Mouse (Mus musculus) urinary bladder, postnatal 4 days (tissue): ENCODE results near the gene Plekhj1.
"Not testable (repeated sequence)": the region's sequence is repeated elsewhere in the genome, so short reads cannot be mapped to it uniquely, and the experiment has no call there.

Experiments
- DNase-seq, 2 experiments: peaks; one replicate each; pipeline ENCODE4 v3.0.0; 2021 to 2022; ENCODE audit warnings: low spot score in 2 of 2

The Plekhj1 gene

GRCm38 (mm10) chr10:80826151-80827062 is 28.0 kb upstream of the Plekhj1 start, which contains the start of gene Oaz1:
Gene Oaz1, plus strand, starts transcription at chr10:80826656.
- DNase-seq = peak; percentile 97 to 98

GRCm38 (mm10) chr10:80824827-80825226 is 26.4 kb upstream of the Plekhj1 start:
- no peak for DNase-seq

GRCm38 (mm10) chr10:80823847-80824643 is 25.6 kb upstream of the Plekhj1 start:
- no peak for DNase-seq

DNA sequence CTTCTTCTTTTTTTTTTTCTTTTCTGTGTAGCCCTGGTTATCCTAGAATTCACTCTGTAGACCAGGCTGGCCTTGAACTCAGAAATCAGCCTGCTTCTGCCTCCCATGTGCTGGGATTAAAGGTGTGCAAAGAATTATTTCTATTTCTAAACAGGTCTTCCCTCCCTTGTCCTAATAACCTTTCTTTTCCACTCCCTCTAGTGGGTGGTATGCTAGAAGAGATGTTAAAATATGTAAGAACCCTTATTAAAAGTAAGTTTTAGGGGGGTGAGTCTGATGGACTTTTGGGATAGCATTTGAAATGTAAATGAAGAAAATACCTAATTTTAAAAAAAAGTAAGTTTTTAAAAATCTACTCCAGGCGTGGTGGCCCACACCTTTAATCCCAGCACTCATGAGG is 24.9 kb upstream of the Plekhj1 start:
- no peak for DNase-seq

- DNase-seq = no peak
Measured at GRCm38 (mm10) chr10:80822528-80822927, 24.1 kb upstream of the Plekhj1 start.

- DNase-seq = no peak
Measured at GRCm38 (mm10) chr10:80821991-80822390, 23.6 kb upstream of the Plekhj1 start.

GRCm38 (mm10) chr10:80819406-80819805 is 21.0 kb upstream of the Plekhj1 start:
- no peak for DNase-seq

GRCm38 (mm10) chr10:80818599-80819281 is 20.3 kb upstream of the Plekhj1 start:
- DNase-seq = no peak

- not testable (repeated sequence) for DNase-seq
Measured at GRCm38 (mm10) chr10:80817955-80818354, 19.5 kb upstream of the Plekhj1 start.

DNA sequence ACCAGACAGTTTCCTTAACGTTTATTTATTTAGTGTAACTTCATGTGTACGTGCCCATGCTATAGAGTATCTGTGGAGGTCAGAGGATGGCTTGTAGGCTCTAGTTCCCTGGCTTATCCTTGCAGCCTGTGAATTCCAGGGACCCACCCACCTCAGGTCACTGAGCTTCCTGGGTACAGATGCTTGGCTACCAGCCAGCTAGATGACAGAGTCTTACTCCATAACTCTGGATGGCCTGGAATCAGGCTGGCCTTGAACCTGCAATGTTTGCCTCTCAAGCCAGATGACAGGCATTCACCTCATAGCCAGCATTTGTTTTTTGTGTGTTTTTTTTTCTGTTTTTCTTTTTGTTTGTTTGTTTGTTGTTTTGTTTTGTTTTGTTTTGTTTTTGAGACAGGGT is 18.7 kb upstream of the Plekhj1 start:
- DNase-seq = no peak

GRCm38 (mm10) chr10:80816303-80816702 is 17.9 kb upstream of the Plekhj1 start:
- not testable (repeated sequence) for DNase-seq

- DNase-seq = no peak
Measured at GRCm38 (mm10) chr10:80814800-80815199, 16.4 kb upstream of the Plekhj1 start.

- no peak for DNase-seq
Measured at GRCm38 (mm10) chr10:80813366-80813765, 14.9 kb upstream of the Plekhj1 start, which contains the start of gene Jsrp1. Gene Jsrp1, minus strand, starts transcription at chr10:80813498.

- DNase-seq = no peak
Measured at GRCm38 (mm10) chr10:80812391-80813041, 14.1 kb upstream of the Plekhj1 start.

GRCm38 (mm10) chr10:80810084-80810483 is 11.7 kb upstream of the Plekhj1 start:
- no peak for DNase-seq

DNA sequence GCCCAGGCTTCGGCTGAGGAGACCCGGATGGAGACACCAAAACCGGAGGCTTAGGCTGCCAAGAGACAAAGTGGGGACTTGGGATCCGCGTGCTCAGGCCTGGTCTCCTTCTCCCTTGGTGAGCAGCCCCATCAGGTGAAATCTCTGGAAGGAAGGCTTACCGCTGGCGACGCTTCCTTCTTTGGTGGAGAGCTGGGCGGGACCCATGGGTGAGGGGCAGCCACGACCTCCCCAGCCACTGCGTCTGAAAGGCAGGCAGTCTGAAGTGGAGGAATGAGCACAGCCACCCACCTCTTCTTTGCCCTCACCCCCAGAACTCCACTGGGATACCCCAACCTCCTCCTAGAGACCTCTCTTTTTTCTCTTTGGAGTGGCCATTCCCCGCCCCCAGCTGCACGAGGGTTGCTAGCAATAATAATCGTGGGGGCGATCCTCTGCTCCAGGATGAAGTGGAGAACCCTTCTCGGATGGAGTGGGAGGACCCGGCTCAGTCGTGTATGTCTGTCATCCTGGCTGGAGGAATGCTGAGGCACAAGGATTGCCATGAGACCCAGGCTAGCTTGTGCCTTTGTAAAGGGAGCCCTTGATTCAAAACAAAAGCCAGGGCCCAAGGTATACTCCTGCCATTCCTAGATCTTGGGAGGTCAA is 10.7 kb upstream of the Plekhj1 start:
- DNase-seq = no peak

DNA sequence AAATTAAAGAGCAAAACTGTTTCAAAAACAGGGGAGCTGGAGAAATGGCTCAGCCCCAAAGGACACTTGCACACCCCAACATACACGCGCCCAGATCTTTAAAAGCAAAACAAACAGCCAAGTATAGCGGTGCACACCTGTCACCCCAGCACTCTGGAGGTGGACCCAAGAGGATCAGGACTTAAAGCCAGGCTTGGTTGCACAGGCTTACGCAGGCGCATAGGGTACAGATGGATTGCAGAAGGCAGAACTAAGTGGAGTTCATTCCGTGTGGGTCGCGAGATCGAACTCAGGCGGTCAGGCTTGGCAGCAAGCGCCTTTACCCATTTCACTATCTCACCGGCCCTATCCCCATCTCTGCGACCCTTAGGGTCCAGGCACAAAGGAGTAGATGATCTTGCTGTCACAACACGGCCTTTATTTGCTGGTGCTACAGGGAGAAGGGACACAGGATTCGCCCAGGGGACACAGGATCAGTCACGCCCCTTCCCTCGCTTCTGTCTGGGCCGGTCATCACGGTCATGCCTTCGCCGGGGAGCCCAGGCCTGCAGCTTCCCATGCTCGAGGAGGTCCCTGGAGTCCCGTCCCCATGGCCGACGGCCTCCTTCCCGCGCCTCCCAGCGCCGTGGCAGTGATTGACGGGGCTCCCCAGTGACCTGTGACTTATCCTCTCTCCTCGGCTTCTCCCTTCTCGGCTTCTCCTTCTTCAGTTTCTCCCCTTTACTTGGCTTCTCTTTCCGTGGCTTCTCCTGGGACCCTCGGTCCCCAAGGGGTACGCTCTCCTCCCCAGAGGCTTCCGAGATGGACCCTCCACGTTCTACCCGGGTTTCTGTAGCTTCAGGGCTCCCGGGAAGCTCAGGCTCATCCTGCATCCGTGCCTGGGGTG is 9.9 kb upstream of the Plekhj1 start:
- DNase-seq = no peak

DNA sequence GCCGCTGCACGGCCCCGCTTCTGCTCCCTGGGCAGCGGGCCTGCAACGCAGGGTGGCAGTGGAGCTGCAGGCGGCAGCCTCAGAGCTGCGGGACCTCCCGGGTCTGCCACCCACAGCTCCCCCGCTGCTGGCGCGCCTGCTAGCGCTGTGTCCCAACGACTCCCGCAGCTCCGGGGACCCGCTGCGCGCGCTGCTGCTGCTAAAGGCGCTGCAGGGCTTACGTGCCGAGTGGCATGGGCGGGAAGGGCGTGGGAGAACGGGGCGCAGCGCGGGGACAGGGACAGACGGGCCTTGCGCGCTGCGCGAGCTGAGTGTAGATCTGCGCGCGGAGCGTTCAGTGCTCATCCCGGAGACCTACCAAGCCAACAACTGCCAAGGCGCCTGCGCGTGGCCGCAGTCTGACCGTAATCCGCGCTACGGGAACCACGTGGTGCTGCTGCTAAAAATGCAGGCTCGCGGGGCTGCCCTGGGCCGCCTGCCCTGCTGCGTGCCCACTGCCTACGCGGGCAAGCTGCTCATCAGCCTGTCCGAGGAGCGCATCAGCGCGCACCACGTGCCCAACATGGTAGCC is 8.7 kb upstream of the Plekhj1 start:
- DNase-seq = peak in 1 of 2 experiments; percentile 69

DNA sequence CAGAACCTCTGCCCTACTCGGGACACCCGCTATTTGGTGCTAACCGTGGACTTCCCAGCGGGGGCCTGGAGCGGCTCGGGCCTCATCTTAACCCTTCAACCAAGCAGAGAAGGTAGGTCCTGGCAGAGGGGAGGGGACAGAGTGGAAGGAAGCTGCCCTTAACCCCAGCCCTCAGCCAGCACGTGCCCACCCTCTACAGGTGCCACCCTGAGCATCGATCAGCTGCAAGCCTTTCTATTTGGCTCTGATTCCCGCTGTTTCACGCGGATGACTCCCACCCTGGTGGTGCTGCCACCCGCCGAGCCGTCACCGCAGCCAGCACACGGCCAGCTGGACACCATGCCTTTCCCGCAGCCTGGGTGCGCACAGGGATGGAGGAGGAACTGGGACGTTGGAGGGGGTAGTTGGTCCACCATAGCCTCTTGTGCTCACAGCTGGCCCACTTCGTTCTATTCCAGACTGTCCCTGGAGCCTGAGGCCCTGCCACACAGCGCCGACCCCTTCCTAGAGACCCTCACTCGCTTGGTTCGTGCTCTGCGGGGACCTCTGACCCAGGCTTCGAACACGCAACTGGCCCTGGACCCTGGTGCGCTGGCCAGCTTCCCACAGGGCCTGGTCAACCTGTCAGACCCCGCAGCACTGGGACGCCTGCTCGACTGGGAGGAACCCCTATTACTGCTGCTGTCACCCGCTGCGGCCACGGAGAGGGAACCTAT is 8.1 kb upstream of the Plekhj1 start:
- no peak for DNase-seq
